Mouse (Mus musculus) kidney, postnatal 14 days (tissue): ENCODE data around the gene Rpap3.

ENCODE experiments used
- DNase-seq: peaks from one replicate; pipeline ENCODE4 v3.0.0; 2022; ENCODE audit warnings: mixed read lengths

Gene Rpap3

DNA sequence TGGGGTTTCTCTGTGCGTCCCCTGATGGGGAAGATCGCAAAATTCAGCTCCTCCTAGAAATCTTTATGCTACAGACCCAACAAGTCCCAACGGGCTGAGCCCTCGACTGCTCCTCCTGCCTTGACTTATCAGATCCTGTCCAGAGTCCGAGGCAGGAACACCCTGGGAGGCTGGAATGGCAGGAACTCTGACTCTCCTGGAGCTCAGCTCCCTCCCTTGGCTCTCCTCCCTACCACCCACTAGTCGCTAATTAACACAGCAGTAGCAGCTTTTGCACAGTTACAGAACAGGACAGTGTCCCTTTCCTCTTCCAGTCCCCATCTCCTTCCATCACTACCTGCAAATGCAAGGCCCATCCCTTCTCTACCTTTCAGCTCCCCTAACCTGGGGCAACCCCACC lies 24.7 kb upstream of the Rpap3 start:
- DNase-seq, result peak; percentile 64

DNA sequence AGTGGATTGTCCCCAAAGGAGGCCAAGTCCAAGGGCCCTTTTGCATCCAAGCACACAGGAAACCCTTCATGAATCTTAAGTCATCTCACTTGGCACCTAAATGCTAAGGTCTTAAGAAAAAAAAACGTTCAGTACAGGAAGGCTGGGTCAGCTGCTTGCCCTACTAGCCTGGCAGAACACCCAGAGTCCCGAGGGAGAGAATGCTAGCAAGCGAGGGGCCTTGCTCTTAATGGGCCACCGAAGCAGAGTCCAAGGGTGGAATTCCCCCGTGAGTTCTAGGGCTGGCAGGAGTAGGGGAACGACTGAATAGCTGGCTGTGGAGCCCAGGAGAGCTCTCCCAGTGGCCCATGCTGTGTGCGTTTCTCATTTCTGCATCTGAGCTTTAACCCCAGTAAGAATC lies 23.2 kb upstream of the Rpap3 start:
- DNase-seq, result peak; percentile 70

DNA sequence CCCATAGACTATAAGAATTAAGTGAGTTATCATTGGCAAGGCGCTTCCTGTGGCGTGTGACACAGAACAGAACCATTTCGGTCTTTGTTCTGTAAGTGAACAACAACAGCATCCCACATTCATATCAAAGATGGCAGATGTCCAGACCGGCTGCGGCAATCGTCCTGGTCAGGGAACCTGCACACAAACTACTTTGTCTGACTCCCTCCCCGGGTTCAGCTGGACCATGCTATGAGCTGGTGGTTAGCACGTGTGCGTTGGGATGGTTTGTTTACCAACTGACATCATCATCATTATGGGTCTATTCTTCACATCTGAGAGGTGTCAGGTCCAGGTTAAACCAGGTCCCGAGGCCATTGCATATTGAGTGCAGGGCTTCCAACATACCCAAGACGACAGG lies 22.8 kb upstream of the Rpap3 start:
- no peak for DNase-seq

DNA sequence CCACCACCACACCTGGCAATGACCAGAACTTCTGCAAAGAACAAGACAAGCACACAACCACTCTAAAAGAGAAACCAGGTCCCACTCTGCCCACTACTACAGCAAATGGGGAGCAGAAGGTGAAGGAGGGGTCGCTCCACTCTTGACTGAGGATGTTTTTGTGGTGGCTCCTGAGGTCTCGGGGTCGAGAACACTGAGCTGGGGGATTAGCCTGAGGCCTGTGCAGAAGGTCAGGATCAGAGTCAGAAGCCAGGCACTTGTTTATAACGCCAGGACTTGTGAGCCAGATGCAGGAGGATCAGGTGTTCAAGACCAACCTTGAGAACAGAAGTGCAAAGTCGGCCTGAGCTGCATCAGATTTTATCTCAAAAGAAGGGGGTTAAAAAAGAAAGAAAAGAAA lies 21.9 kb upstream of the Rpap3 start:
- DNase-seq, result no peak

DNA sequence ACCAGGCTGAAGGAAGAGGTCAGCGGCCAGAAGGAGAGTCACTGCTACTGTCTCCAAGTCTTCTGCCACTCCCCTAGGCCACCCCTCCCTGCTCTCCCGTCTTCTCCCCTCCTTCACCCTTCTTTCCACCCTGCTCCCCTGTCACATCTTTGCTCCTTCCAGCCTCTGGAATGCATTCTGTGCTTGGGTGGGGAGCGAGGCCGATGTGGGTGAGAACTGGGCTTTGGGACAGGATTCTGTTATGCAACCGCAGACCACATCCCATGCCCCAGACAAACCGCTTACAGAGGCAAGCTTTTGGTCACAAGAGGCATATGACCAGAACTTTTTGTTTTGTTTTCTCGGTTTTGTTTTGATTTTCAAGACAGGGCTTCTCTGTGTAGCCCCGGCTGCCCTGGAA lies 21.4 kb upstream of the Rpap3 start:
- no peak for DNase-seq

DNA sequence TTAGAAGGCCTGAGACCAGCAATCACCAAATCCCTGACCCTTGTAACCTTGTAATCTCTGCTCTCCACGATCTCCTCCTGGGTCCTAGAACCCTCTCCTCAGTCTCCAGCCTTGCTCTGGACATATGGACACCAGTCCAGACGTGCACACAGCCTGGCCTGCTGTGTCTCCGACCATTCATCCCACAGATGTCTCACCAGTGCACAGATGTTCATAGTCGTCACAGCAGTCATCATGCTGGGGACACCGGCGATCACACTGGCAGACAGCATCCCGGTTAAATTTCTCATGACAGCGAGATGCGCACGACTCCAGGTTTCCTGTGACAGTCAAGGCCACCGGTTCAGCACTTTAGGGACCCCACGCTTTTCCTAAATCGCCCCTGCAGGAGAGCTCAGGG lies 20.7 kb upstream of the Rpap3 start:
- no peak for DNase-seq

DNA sequence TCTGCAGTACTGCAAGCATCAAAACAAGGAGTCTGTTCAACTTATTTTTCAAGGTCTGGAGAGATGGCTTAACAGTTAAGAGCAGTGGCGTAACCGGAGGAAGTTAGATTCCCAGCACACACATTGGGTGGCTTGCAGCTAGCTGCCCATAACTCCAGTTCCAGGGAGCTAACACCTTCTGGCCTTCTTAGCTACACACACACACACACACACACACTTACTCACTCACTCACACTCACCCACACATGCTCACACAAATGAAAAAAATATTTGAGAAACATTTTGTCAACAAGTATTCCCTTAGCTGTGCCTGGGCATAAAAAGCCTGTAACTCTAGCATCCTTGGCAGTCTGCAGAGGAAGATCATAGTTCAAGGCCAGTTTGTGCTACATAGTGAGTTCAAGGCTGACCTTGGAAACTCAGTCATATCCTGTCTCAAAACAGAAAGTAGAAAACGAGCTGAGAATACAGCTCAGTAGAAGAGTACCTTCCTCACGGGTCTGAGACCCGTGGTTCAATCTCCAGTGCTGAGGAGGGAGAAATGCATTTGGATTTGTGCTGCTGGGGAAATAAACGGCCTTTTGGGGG lies 19.7 kb upstream of the Rpap3 start:
- no peak for DNase-seq

DNA sequence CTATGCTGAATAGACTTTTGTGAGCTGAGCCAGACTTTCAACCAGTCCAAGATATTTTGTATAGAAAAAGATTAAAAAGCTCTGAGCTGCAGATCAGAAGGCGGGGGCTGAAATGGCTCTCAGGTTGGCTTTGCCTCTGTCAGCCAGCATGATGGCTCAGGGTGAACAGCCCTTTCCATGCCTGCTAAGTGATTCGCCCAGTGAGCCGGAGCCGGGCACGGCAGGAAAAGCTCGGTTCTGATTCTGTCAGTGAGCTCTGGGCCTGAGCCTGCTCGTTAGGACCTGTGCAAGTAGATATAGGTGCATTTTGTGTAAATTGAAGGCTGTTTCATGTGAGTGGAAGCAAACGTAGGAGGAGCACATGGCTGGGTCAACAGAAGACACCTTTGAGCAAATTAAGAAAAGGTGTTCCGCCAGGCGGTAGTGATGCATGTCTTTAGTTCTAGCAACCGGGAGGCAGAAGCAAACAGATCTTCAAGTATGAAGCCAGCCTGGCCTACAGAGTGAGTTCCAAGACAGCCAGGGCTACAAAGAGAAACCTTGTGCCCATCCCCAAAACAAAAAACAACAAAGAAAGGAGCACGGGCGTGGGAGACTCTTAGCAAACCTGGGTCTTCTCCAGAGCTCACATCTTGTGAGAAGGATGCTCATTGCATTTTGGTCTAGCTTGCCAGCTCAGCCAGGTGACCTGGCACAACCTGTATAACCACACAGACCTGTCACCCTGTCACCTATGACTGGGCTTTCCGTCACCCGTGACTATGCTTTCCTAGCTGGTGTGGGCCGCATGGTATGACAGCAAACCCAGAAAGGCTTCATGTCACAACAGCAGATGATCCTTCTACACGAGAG lies 18.9 kb upstream of the Rpap3 start:
- no peak for DNase-seq

DNA sequence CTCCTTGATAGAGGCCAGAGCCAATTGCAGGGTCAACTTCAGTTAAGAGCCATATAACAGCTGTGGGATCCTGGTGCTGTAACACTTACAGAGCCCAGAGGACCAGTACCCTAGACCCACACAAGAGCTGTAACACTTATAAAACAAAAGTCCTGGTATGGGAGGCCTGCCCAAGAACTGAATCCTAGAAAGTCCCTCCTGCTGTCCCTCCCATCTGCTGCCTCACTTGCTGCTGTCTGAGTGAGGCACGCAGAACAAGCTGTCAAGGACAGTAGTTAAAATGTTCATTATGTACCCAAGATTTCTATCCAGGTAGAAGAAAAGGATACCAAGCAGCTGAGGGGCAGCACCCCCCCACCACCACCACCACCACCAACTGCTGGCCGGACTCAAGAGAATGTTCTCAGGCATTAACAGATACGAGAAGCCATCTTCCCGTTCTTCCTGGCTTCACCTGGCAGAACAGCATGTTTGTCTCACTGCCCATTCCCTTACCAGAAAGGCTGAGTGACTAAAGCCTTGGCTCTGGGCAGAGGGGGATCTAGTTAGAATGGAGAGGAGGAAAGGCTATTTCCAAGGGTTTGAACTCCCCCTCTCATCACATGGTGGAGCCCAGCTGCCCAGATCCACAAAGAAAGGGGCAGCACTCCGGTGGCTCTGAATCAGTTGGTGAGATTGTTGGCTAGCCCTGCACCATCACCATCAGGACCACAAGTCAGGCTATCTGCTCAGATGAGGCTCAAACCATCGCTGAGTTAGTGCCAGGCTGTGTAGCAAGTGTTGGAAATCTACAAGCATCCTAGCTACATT lies 18.1 kb upstream of the Rpap3 start:
- DNase-seq, result no peak

DNA sequence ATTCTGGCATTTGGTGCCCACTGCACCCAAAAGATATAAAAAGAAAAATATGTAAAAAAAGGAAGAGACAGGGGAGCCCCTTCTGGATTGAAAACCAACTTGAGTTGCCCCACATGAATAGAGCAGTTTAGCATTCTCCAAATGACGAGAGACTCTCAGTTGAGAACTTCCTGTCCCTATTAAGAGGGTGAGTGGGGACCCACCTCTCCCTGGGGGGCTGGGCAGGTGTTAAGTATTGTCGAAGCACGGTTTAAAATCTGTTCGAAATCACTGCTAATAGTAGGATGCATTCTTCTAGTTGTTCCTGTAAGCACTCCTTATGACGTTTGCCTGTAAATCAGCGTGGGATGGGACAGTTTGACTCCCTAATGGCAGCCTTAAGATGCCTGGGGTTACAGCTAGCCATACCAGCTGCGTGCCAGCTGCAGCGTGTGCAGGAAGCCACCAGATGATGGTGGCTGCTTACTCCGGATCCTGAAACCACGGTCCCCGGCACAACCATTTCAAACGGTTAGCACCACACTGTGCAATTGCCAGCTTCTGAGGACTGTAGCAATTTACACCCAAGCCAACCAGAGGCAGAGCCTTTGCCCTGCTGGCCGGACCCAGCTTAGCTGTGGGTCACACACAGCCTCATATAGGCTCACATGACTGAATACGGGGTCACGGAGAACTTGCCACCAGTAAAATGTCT lies 15.5 kb upstream of the Rpap3 start:
- DNase-seq, result no peak

DNA sequence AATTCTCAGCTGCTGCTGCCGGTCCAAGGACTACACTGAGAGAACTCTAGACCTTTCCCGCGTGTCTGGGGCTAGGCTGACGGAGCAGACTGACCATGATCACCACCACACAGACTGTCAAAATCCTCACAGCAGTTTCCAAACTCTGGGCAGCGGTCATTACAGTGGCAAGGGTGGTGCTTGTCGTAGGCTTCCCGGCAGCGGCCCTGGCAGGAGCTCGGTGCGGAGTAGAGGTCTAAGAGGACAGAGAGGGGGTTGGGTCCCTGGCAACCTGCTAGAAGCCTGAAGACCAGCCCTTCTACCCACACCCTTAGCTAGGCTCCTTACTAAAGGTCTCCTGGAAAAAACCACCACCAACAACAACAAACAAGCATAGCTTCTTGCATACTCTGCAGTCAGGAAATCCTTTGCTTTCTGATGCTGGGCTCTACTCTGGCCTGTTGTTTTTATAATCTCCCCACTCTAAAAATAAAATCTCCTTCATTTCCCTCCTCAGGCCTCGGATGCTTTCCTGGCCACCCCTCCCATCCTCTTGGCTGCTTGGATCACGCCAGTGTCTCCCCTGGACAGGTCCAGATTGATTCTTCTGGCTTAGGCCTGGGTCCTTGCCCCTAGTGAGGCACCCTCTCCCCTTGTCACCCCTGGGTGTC lies 14.5 kb upstream of the Rpap3 start:
- peak; percentile 60 for DNase-seq

DNA sequence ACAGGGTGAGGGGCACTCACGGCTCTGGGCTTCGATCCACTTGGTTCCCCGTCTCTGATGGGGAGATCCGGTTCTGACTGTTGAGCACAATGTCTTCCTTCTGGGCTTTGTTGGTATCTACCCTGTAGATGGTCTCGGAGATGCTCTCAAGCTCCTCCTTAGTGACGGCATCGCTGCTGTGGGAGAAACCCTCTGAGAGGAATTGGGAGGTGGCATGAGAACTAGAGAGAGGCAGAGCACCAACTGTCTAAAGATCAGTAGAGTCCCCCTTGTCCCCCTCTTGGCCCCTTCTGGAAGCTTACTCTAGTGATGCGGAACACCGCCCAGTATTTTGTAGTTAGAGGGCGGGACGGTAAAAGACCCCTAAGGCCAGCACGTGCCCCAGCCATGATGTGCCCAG lies 13.9 kb upstream of the Rpap3 start:
- no peak for DNase-seq

DNA sequence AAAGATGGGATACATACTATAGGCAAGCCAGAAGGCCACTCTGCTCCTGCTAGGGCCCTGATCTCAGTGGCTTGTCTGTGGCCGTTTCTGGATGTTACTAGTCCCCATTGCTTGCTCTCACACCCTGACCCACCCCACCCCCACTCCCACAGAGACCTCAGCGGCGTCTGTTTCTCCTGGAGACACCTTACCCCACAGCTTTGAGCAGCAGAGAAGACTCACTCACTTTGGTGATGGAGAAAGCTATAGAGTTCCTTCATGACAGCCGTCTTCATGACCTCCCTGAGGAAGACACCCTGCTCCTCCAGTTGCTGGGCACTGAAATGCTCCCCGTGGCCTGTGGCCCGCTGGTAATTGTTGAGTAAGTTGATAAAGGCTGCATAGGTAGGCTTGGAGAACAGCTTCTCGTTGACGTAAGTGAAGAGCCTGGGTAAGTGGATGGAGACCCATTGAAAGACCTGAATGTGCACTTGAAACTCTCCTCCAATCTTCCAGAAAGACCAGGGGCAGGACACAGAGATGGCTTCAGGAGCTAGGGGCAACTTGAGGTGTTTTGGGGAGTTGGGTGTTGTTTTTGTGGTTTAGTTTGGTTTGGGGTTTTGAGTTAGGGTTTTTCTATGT lies 13.0 kb upstream of the Rpap3 start:
- DNase-seq, result no peak

DNA sequence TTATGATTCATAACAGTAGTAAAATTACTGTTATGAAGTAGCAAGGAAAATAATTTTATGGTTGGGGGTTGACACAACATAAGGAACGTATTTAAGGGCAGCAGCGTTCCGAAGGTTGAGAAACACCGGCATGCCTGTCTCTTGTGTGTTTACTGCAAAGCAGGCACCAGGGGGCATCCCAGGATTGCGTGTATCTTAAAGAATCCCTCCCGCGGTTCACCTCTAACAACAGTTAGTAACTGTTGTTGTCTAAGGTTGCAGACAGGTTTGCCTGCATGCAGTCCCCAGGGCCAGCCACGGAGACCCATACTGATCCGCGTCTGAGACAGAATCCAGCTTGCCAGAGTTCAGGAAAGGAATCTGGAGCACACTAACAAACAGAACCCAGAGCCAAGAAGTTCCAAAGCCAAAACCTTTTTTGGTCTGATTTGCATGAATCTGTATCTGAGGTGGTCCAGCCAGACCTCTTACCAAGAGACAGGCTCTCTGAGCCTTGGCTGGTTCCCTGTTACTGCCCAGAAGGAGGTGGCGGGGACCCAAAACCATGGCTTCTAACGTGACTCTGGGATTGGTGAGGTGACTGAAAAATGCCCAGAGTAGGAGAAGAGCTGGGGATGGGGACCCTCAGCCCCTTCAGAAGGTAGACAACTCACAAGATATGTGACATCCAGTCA lies 12.4 kb upstream of the Rpap3 start:
- DNase-seq, result peak; percentile 76

DNA sequence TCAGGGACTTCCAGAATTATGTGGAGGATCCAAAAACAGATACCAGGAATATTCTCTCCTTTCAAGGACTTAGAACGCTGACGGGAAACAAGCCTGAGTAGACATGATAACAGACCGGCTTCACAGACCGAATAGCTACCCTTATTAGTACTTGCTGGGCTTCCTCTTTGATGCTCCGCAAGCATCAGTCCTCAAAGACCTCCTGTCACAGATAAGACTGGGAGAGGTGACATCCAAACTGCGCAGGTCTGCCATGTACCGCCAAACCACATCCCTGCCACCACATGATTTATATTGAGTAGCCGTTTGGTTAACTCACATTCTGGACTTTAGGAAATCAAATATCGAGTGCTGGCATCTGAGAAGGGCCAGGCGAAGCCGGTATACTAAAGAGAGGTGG lies 11.2 kb upstream of the Rpap3 start:
- DNase-seq, result no peak

DNA sequence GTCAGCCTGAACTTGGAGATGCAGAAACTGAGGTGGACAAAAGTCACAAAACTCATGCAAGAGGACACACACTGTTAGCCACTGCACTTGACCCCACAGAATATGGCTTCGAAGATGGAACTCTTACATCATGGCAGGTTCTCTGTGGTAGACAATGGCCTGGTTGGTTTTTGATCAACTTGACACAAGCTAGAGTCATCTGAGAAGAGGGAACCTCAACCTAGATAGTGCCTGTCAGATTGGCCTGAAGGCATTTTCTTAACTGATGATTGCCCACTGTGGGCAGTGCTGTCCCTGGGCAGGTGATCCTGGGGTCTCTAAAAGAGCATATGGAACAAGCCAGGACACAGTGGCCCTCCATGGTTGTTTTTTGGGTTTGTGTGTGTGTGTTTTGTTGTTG lies 10.1 kb upstream of the Rpap3 start:
- no peak for DNase-seq

DNA sequence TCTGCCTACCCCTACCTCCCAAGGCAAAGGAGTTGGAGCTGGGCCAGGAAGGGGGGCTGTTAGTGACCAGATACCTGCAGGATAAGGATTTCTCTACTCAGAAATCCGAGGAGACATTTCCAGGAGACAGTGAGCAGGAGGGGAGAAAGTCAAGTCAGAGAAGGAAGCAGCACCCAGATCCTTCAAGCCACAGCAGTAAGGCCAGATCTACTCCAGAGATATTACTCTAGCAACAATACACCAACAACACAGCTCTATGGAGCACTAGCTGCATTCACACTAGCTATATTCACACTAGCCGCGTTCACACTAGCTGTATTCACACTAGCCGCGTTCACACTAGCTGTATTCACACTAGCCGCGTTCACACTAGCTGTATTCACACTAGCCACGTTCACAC lies 9.5 kb upstream of the Rpap3 start:
- DNase-seq, result no peak

DNA sequence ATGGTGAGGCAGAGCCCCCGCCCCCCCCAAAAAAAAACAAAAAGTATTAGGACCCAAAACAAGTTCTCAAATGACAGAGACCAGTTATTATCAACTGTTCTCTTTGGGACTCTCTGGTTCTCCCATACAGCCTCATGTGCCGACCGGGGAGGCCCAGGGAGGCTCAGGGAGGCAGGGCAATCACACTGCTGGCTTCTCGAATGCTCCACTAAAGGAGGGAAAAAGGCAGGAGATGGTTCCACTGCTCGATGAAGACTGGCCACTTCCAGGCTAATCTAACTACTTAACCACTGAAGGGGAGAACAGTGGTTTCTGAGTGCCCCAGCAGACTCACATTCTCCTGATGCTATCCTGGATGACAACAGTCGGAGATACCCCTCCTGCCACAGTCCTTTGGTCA lies 6.9 kb upstream of the Rpap3 start:
- no peak for DNase-seq

DNA sequence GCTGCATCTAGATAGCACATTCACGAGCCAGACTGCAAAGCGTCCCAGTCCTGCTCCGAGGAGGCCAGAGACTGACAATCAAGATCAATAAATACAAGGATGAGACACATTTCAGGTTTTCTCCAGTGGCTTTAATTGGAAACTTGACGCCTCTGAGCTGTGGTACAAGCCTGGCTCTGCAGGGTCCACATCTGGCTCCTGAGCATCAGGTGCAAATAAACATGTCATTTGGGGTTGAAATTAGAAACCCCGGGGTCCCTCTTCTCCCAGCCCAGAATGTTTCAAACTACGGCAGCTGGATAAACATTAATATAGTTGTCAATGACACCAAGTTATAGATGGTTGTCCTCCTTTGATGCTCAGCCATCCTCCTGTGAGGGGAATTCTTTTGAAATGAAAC lies 5.3 kb upstream of the Rpap3 start:
- DNase-seq, result no peak

DNA sequence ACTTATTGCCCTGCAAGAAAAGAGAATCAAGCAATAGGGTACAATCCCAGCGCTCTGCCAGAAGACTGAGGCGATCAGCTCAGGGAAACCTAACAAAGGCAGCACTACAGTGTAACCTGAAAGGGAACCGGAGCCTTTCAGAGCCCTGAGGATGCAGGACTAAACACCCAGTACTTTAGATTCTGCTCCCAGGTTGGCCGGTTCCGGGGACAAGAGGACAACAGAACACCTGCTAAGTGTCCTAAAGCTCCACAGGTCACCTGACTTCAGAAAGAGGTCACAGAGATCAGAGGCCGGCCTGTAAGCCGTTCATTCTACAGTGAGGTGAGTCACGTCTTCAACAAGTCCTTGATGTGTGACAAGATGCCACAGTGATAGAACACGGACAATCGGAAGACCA lies 9.0 kb downstream of the Rpap3 start:
- DNase-seq, result no peak

DNA sequence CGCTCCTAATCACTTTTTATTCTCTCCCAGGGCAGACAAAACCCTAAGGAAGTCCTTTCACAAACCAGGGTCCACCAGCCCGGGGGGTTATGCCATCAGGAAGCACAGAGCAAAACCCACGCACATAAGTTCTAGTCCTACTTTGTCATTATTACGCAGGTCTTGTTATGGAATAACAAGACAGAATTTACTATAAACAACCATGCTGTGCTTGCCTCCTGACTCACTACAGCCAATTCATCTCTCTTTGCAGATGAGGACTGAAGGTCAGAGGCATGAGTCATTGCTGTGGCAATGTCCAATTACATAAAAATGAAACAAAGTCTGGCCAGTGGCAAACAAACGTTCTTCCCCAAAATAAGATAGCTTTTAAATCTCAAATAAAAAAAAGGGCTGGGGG lies 12.2 kb downstream of the Rpap3 start:
- DNase-seq, result no peak

DNA sequence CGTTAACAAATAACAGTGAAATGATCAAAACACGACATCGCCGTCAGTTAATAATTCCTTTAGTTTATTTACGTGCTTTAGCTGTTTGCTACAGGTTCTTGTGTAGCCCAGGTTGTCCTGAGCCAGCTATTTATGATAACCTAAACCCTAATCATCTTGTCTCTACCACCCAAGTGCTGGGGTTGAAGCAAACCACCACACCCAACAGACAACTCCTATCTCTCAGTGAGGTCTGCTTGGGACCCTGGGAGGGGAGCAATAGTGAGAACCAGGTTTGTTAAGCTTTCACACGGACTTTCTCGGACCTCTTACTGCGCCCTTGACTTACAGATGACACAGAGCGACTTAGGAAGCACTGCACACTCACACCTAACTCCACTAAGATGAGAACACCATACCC lies 21.5 kb downstream of the Rpap3 start:
- DNase-seq, result no peak
